Mouse (Mus musculus): ENCODE measurements around the gene Samd5. TPM values are rescaled to one million over a fixed set of nuclear protein-coding genes. Genes with fewer than 3 reads are reported as not detected.

The Samd5 gene
- polyA plus RNA-seq, 1 experiment from 2014 or later: 4.6 TPM

DNA sequence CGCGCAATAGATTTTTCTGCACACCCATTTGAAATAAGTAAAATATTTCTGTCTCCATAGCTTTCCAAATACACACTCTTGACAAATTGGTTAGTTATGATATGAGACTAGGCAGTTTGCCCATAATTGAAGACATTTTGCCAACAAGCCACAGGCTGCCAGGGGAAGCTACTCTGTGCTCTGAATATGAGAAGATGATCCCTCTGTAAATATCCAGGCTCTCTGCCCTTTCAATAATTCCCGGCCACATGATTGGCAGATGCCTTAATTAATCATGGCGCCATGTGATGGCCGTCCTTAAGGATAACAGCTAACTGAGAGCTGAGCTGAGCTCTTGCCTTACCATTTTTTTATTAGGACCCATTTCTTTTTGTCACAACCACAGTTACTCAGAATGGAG is 69.4 kb downstream of the Samd5 start:
- no peak overlapping the region for H3K4me3 ChIP-seq (ENCODE audit: low read depth, low read length)
- H3K27ac ChIP-seq (ENCODE audit: low read depth, low read length): no peak overlapping the region
- H3K9ac ChIP-seq (ENCODE audit: low read length): no peak overlapping the region
- H3K4me1 ChIP-seq (ENCODE audit: control insufficient read depth, insufficient read depth, low read length): no peaks in the 10 kb centered on the region
- no peaks in the 10 kb centered on the region for H3K36me3 ChIP-seq (ENCODE audit: control insufficient read depth, insufficient read depth, low read length)
- H3K4me2 ChIP-seq (ENCODE audit: low read depth): no peak overlapping the region
- 97% methylated on average over 5 of the region's 5 CpGs for WGBS
- DNase-seq (ENCODE audit: low spot score): no peak
- H3K27me3 ChIP-seq (ENCODE audit: control insufficient read depth, insufficient read depth, low read length): no peaks in the 10 kb centered on the region
- ATAC-seq (ENCODE audit: insufficient read depth, low FRiP score, low TSS enrichment): no peak
- H3K9me3 ChIP-seq (ENCODE audit: control insufficient read depth, low read length): no peaks in the 10 kb centered on the region

- H3K27ac ChIP-seq (ENCODE audit: low read depth, low read length): no peak overlapping the region
- H3K9ac ChIP-seq (ENCODE audit: low read length): no peak overlapping the region
- no peaks in the 10 kb centered on the region for H3K9me3 ChIP-seq (ENCODE audit: control insufficient read depth, low read length)
- H3K4me1 ChIP-seq (ENCODE audit: control insufficient read depth, insufficient read depth, low read length): no peaks in the 10 kb centered on the region
- no peak overlapping the region for H3K4me2 ChIP-seq (ENCODE audit: low read depth)
- H3K27me3 ChIP-seq (ENCODE audit: control insufficient read depth, insufficient read depth, low read length): no peaks in the 10 kb centered on the region
- DNase-seq (ENCODE audit: low spot score) (no peak), ATAC-seq (ENCODE audit: insufficient read depth, low FRiP score, low TSS enrichment) (no peak)
- H3K4me3 ChIP-seq (ENCODE audit: low read depth, low read length): no peak overlapping the region
- WGBS: 83% methylated on average over 5 of the region's 5 CpGs
- no peaks in the 10 kb centered on the region for H3K36me3 ChIP-seq (ENCODE audit: control insufficient read depth, insufficient read depth, low read length)
Observed at GRCm38 (mm10) chr10:9603290-9603689, 71.7 kb downstream of the Samd5 start.

- H3K36me3 ChIP-seq (ENCODE audit: control insufficient read depth, insufficient read depth, low read length): no peaks in the 10 kb centered on the region
- H3K4me1 ChIP-seq (ENCODE audit: control insufficient read depth, insufficient read depth, low read length): no peaks in the 10 kb centered on the region
- no peak overlapping the region for H3K27ac ChIP-seq (ENCODE audit: low read depth, low read length)
- ATAC-seq (ENCODE audit: insufficient read depth, low FRiP score, low TSS enrichment) (no peak), DNase-seq (ENCODE audit: low spot score) (no peak)
- no peaks in the 10 kb centered on the region for H3K27me3 ChIP-seq (ENCODE audit: control insufficient read depth, insufficient read depth, low read length)
- H3K9ac ChIP-seq (ENCODE audit: low read length): no peak overlapping the region
- 86% methylated on average over 5 of the region's 5 CpGs for WGBS
- H3K4me3 ChIP-seq (ENCODE audit: low read depth, low read length): no peak overlapping the region
- H3K9me3 ChIP-seq (ENCODE audit: control insufficient read depth, low read length): no peaks in the 10 kb centered on the region
- no peak overlapping the region for H3K4me2 ChIP-seq (ENCODE audit: low read depth)
Observed at GRCm38 (mm10) chr10:9602845-9603244, 72.2 kb downstream of the Samd5 start.

- H3K36me3 ChIP-seq (ENCODE audit: control insufficient read depth, insufficient read depth, low read length): no peaks in the 10 kb centered on the region
- ATAC-seq (ENCODE audit: insufficient read depth, low FRiP score, low TSS enrichment) (no peak), DNase-seq (ENCODE audit: low spot score) (no peak)
- no peak overlapping the region for H3K27ac ChIP-seq (ENCODE audit: low read depth, low read length)
- no peak overlapping the region for H3K4me2 ChIP-seq (ENCODE audit: low read depth)
- no peaks in the 10 kb centered on the region for H3K9me3 ChIP-seq (ENCODE audit: control insufficient read depth, low read length)
- no peak overlapping the region for H3K4me3 ChIP-seq (ENCODE audit: low read depth, low read length)
- no peaks in the 10 kb centered on the region for H3K4me1 ChIP-seq (ENCODE audit: control insufficient read depth, insufficient read depth, low read length)
- H3K9ac ChIP-seq (ENCODE audit: low read length): no peak overlapping the region
- 94% methylated on average over 4 of the region's 4 CpGs for WGBS
- no peaks in the 10 kb centered on the region for H3K27me3 ChIP-seq (ENCODE audit: control insufficient read depth, insufficient read depth, low read length)
Observed at GRCm38 (mm10) chr10:9602389-9602788, 72.6 kb downstream of the Samd5 start.

DNA sequence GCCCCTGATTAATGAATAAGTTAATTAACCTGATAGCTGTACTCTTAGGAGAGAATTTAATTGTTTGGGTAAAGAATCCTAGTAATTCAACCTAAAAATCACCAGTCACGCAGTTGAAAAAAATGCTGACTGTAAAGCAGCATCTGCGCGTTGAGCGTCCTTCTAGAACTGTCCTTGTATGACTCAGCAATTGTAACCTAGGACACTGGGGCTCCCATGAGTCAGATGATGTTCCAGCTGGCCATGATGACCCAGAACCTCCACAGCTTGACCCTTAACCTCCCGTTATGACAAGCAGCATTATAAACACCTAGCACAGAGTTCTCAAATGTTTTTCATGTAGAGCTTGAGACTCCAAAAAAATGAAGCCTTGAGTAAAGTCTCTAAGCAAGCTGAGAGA is 78.8 kb downstream of the Samd5 start:
- no peak overlapping the region for H3K9ac ChIP-seq (ENCODE audit: low read length)
- no peak overlapping the region for H3K27ac ChIP-seq (ENCODE audit: low read depth, low read length)
- no peak overlapping the region for H3K4me2 ChIP-seq (ENCODE audit: low read depth)
- DNase-seq (ENCODE audit: low spot score) (no peak), ATAC-seq (ENCODE audit: insufficient read depth, low FRiP score, low TSS enrichment) (no peak)
- H3K9me3 ChIP-seq (ENCODE audit: control insufficient read depth, low read length): no peaks in the 10 kb centered on the region
- H3K27me3 ChIP-seq (ENCODE audit: control insufficient read depth, insufficient read depth, low read length): no peaks in the 10 kb centered on the region
- WGBS: 88% methylated on average over 5 of the region's 5 CpGs
- H3K4me3 ChIP-seq (ENCODE audit: low read depth, low read length): no peak overlapping the region
- no peaks in the 10 kb centered on the region for H3K4me1 ChIP-seq (ENCODE audit: control insufficient read depth, insufficient read depth, low read length)
- no peaks in the 10 kb centered on the region for H3K36me3 ChIP-seq (ENCODE audit: control insufficient read depth, insufficient read depth, low read length)

DNA sequence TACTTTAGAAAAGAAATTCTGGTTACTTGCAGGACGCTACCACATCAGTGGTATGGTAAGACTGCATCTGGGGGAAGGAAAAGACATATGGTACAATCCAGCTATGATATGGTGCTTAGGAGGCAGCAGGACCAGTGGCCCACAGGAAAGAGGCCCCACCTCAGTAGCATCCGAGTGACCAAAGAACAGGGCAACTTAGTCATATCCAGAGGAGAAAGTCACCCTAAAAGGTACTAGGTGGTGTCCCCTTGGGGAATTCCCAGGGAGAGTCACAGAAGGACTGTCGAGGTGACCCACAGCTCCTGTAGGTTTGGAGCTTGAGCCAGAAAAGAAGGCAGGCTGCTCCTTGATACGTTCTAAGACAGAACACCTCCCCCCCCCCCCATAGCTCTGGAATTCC is 80.3 kb downstream of the Samd5 start:
- Histone ChIP-seq H3K4me1 (ENCODE audit: control insufficient read depth, insufficient read depth, low read length) (no peaks in the 10 kb centered on the region), H3K4me3 (ENCODE audit: low read depth, low read length) (no peak overlapping the region), H3K9ac (ENCODE audit: low read length) (no peak overlapping the region), H3K36me3 (ENCODE audit: control insufficient read depth, insufficient read depth, low read length) (no peaks in the 10 kb centered on the region), H3K27ac (ENCODE audit: low read depth, low read length) (no peak overlapping the region), H3K9me3 (ENCODE audit: control insufficient read depth, low read length) (no peaks in the 10 kb centered on the region), H3K27me3 (ENCODE audit: control insufficient read depth, insufficient read depth, low read length) (no peaks in the 10 kb centered on the region), H3K4me2 (ENCODE audit: low read depth) (no peak overlapping the region)
- 84% methylated on average over 4 of the region's 4 CpGs for WGBS
- DNase-seq (ENCODE audit: low spot score) (no peak), ATAC-seq (ENCODE audit: insufficient read depth, low FRiP score, low TSS enrichment) (no peak)

GRCm38 (mm10) chr10:9590606-9591005 is 84.4 kb downstream of the Samd5 start:
- DNase-seq (ENCODE audit: low spot score): no peak
- WGBS: 87% methylated on average over 2 of the region's 2 CpGs

DNA sequence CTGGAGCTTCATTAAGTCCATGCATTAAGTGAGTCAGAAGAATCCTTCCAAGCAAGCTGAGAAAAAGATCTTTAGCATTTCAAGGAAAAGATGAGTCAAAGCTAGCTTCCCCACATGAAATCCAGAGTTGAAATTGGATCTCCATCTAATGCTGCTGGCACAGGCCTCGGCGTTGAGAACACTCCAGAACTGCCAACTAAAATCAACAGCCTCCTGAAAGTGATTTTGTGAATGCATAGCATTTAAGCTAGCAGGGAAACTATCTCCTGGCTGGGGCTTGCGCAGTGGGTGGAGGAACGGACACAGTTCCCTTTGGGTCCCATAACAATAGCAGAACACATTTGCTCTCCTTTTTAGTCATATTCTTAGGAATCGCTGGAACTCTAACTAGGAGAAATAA is 88.7 kb downstream of the Samd5 start:
- no peaks in the 10 kb centered on the region for H3K4me1 ChIP-seq (ENCODE audit: control insufficient read depth, insufficient read depth, low read length)
- no peaks in the 10 kb centered on the region for H3K36me3 ChIP-seq (ENCODE audit: control insufficient read depth, insufficient read depth, low read length)
- no peak for DNase-seq (ENCODE audit: low spot score)
- no peak for ATAC-seq (ENCODE audit: insufficient read depth, low FRiP score, low TSS enrichment)
- no peak overlapping the region for H3K4me3 ChIP-seq (ENCODE audit: low read depth, low read length)
- H3K27me3 ChIP-seq (ENCODE audit: control insufficient read depth, insufficient read depth, low read length): no peaks in the 10 kb centered on the region
- H3K4me2 ChIP-seq (ENCODE audit: low read depth): no peak overlapping the region
- no peak overlapping the region for H3K9ac ChIP-seq (ENCODE audit: low read length)
- no peaks in the 10 kb centered on the region for H3K9me3 ChIP-seq (ENCODE audit: control insufficient read depth, low read length)
- no peak overlapping the region for H3K27ac ChIP-seq (ENCODE audit: low read depth, low read length)
- WGBS: 81% methylated on average over 5 of the region's 5 CpGs

More at GRCm38 (mm10) chr10:9590606-9591005, 84.4 kb downstream of the Samd5 start:
- Histone ChIP-seq H3K4me1 (ENCODE audit: control insufficient read depth, insufficient read depth, low read length) (no peaks in the 10 kb centered on the region), H3K9ac (ENCODE audit: low read length) (no peak overlapping the region), H3K4me3 (ENCODE audit: low read depth, low read length) (no peak overlapping the region), H3K36me3 (ENCODE audit: control insufficient read depth, insufficient read depth, low read length) (no peaks in the 10 kb centered on the region), H3K27ac (ENCODE audit: low read depth, low read length) (no peak overlapping the region), H3K4me2 (ENCODE audit: low read depth) (no peak overlapping the region), H3K9me3 (ENCODE audit: control insufficient read depth, low read length) (no peaks in the 10 kb centered on the region), H3K27me3 (ENCODE audit: control insufficient read depth, insufficient read depth, low read length) (no peaks in the 10 kb centered on the region)
- no peak for ATAC-seq (ENCODE audit: insufficient read depth, low FRiP score, low TSS enrichment)

- Histone ChIP-seq H3K9me3 (ENCODE audit: control insufficient read depth, low read length) (no peaks in the 10 kb centered on the region), H3K9ac (ENCODE audit: low read length) (no peak overlapping the region), H3K4me2 (ENCODE audit: low read depth) (no peak overlapping the region), H3K4me1 (ENCODE audit: control insufficient read depth, insufficient read depth, low read length) (no peaks in the 10 kb centered on the region), H3K27me3 (ENCODE audit: control insufficient read depth, insufficient read depth, low read length) (no peaks in the 10 kb centered on the region), H3K36me3 (ENCODE audit: control insufficient read depth, insufficient read depth, low read length) (no peaks in the 10 kb centered on the region), H3K4me3 (ENCODE audit: low read depth, low read length) (no peak overlapping the region), H3K27ac (ENCODE audit: low read depth, low read length) (no peak overlapping the region)
- DNase-seq (ENCODE audit: low spot score) (no peak), ATAC-seq (ENCODE audit: insufficient read depth, low FRiP score, low TSS enrichment) (no peak)
- 91% methylated on average over 5 of the region's 5 CpGs for WGBS
Observed at GRCm38 (mm10) chr10:9579374-9579773, 95.6 kb downstream of the Samd5 start.

All from neural tube, embryonic 11.5 days (tissue).